Mouse (Mus musculus): Measurements from ENCODE around the gene 2810408A11Rik.

The 2810408A11Rik gene

DNA sequence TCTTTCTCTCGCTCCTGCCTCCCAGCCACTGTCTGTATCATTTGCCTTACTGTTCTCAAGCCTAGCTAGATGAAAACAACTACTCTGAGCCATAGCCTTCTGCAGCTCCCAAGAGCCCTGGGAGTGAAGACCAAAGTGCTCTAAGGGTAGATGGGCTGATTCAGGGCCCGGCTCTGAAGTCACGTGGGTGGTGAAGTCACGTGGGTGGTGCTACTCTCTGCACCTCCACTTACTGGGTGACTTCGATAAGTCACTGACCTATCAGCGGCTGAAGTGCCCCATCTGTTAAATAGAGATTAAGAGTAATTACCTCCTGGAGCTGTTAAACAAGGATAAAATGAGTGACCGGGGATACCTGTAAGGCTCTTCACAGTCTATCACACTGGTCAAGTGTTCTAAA lies 46.8 kb downstream of the 2810408A11Rik start:
- no peak for DNase-seq (ENCODE audit: extremely low read depth, insufficient read length, low spot score)

GRCm38 (mm10) chr11:69850754-69851153 lies 50.0 kb downstream of the 2810408A11Rik start:
- no peak for DNase-seq (ENCODE audit: extremely low read depth, insufficient read length, low spot score)

DNA sequence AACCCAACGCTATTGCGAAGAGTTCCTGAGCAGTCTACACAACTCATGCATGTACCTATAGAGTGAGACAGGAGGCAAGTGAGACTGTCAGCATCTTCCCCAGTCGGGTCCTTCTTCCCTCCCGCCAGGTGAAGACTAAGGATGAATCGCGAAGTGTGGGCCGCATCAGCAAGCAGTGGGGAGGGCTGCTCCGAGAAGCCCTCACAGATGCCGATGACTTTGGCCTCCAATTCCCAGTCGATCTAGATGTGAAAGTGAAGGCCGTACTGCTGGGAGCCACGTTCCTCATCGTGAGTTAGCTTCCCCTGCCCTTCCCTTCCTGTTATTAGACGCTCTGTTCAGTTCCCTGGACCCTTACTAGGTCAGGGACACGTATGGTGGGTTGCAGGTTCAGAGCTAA lies 50.9 kb downstream of the 2810408A11Rik start:
- DNase-seq (ENCODE audit: extremely low read depth, insufficient read length, low spot score) = no peak

- DNase-seq (ENCODE audit: extremely low read depth, insufficient read length, low spot score) = no peak
Observed at GRCm38 (mm10) chr11:69849128-69849527, 51.7 kb downstream of the 2810408A11Rik start.

DNA sequence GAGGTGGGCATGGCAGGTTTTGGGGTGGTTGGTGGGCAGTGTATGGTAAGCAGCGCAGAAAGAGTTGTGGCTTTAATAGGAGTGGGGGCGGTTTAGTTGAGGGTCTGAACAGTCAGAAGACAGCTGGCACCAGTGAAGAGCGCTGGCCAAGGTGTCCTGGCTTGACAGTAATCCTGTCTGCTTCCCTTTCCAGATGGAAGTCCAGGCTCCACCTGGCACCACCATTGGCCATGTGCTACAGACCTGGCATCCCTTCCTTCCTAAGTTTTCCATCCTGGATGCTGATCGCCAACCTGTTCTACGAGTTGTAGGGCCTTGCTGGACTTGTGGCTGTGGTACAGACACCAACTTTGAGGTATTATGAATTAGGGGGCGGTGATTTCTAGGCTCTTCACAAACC lies 52.8 kb downstream of the 2810408A11Rik start:
- DNase-seq (ENCODE audit: extremely low read depth, insufficient read length, low spot score) = no peak

All from 3134 (cell line).